Mouse (Mus musculus) hindbrain, embryonic 10.5 days (tissue): Measurements from ENCODE around the gene Klhl23. TPM values are rescaled to one million over a fixed set of nuclear protein-coding genes. Genes with fewer than 3 reads are reported as not detected.

Source experiments
- DNase-seq: peaks from one replicate; pipeline ENCODE4 v3.0.0-alpha.2; 2017; ENCODE audit warnings: low spot score
- H3K27ac ChIP-seq: fragments of 300-500 bp; sonication (generic); 2 replicates; pipeline ENCODE4 v1.5.1; 2016; ENCODE audit warnings: mild to moderate bottlenecking, moderate library complexity
- H3K27me3 ChIP-seq: fragments of 300-500 bp; sonication (generic); 2 replicates; pipeline ENCODE4 v1.6.1; 2016; ENCODE audit warnings: mild to moderate bottlenecking; ENCODE audit not compliant: poor library complexity, insufficient read depth, severe bottlenecking
- H3K36me3 ChIP-seq: fragments of 300-500 bp; sonication (generic); 2 replicates; pipeline ENCODE4 v1.6.1; 2016; ENCODE audit warnings: mild to moderate bottlenecking, moderate library complexity
- H3K4me1 ChIP-seq: fragments of 300-500 bp; sonication (generic); replicated peaks from 2 replicates; pipeline ENCODE4 v1.6.1; 2016; ENCODE audit warnings: mild to moderate bottlenecking
- H3K4me3 ChIP-seq: fragments of 300-500 bp; sonication (generic); 2 replicates; pipeline ENCODE4 v1.5.1; 2016; ENCODE audit warnings: mild to moderate bottlenecking, moderate library complexity
- H3K9me3 ChIP-seq: fragments of 300-500 bp; sonication (generic); 2 replicates; pipeline ENCODE4 v1.6.1; 2016; ENCODE audit warnings: mild to moderate bottlenecking, moderate library complexity
- WGBS: fragments of 180-500 bp; shearing (Covaris S2); methylation state at CpG from one replicate; pipeline ENCODE4 v1.1.7; 2016; 5-methylcytosine and 5-hydroxymethylcytosine counted together
- polyA plus RNA-seq: library from polyadenylated mRNA; unstranded; fragments of >200 nt; fragmentation: Nextera tagmentation; extraction: Ambion mirVana; gene quantifications from 2 replicates; pipeline ENCODE4 v1.2.1, GENCODE M21; 2016

The Klhl23 gene
- polyA plus RNA-seq, 1 experiment from 2014 or later, result 23.1 TPM

DNA sequence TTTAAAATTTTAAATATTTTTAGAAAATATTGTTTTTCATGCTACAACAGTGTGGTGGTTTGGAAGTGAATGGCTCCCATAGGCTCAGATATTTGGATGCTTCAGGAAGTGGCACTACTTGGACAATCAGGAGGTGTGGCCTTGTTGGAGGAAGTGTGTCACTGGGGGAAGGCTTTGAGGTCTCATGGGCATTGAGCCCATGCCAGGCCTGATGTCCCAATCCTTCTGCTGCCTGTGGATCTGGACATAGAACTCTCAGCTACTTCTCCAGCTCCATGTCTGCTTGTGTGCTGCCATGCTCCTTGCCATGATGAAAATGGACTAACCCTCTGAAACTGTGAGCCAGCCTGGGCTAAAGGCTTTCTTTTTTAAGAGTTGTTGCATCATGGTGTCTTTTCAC, 17.0 kb downstream of the Klhl23 start:
- DNase-seq, result no peak

DNA sequence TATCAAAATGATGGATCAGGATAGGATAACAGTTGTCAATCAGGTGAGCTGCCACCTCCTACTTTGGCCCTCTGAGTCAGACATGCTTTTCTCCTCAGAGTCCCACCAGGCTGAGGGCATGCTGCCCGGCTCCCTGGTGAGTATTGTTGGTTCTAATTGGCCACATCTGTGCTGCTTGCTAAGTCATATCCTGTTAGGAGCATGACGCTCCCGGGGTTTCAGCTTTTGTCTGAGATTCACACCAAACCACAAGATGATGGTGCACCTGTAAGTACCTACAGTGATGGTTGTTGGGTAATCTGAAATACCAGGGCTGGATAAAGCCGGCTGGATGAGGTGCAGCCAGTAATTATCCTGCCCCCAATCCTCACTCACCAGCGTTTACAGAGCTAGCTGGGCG, 18.5 kb downstream of the Klhl23 start:
- 52% methylated on average over 6 of the region's 6 CpGs for WGBS
- Histone ChIP-seq H3K36me3 (peaks cover 18% of the 10 kb centered on the region), H3K4me3 (no peak overlapping the region), H3K27me3 (no peaks in the 10 kb centered on the region), H3K9me3 (no peaks in the 10 kb centered on the region), H3K27ac (no peak overlapping the region), H3K4me1 (no peaks in the 10 kb centered on the region)
- no peak for DNase-seq

More for the DNA sequence above, 17.0 kb downstream of the Klhl23 start:
- Histone ChIP-seq H3K36me3 (peaks cover 33% of the 10 kb centered on the region), H3K9me3 (no peaks in the 10 kb centered on the region), H3K27ac (no peak overlapping the region), H3K27me3 (no peaks in the 10 kb centered on the region), H3K4me3 (no peak overlapping the region), H3K4me1 (no peaks in the 10 kb centered on the region)

DNA sequence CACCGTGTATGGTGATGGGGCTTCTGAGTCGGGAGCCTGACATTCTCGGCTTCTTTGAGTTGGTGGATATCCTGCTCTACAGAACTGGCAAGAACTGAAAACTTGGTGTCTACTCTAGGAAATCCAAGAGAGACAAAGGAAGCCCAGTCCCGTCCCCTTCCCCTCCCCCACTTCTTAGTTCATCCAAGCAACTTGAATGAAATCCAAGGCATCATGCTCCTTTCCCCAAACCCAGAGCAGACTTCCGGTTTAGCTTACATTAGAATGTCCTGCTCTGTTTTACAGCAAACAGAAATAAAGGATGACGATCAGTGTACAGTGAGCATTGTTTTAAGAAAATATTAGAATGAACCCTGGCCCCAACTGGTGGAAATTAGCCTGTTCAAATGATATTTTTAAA, 27.5 kb downstream of the Klhl23 start:
- Histone ChIP-seq H3K4me1 (0 out of 2 replicates have a peak, but pooled peaks cover 8% of the 10 kb centered on the region), H3K27me3 (no peaks in the 10 kb centered on the region), H3K36me3 (no peaks in the 10 kb centered on the region), H3K9me3 (no peaks in the 10 kb centered on the region), H3K27ac (no peak overlapping the region), H3K4me3 (no peak overlapping the region)
- WGBS, result 71% methylated on average over 6 of the region's 6 CpGs
- no peak for DNase-seq

DNA sequence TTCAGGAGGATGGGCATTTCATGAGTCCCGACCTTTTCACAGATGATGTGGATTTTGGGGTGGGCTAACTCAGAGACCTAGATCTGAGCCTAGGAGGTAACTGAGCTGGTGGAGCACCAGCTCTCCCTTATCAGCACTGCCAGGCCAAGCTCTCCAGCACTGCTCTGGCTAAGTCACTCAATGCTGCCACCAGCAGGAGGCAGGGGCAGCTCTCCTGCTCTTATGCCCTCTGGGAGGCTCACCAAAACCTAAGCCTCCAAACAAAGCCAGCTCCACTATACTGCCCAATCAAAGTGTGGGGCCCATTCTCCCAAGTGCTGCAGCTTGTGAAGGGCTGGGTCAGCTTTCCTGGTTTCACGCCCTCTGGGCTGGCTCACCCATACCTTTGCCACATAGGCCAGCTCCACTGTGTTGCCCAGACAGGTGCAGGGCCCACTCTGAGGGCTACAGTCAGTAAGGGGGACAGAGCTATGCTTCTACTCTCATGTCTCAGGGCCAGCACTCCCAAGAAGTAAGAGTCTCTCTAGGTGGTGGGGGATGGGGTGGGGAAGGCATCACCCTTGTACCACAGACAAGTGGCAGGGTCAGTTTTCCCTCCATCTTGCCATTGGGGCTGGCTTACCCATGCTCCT, 29.8 kb downstream of the Klhl23 start:
- WGBS, result 70% methylated on average over 2 of the region's 2 CpGs
- H3K27ac ChIP-seq, result no peak overlapping the region
- DNase-seq, result no peak
- no peaks in the 10 kb centered on the region for H3K9me3 ChIP-seq
- H3K27me3 ChIP-seq, result no peaks in the 10 kb centered on the region
- H3K4me1 ChIP-seq, result 0 out of 2 replicates have a peak, but pooled peaks cover 8% of the 10 kb centered on the region
- H3K4me3 ChIP-seq, result no peak overlapping the region
- no peaks in the 10 kb centered on the region for H3K36me3 ChIP-seq

DNA sequence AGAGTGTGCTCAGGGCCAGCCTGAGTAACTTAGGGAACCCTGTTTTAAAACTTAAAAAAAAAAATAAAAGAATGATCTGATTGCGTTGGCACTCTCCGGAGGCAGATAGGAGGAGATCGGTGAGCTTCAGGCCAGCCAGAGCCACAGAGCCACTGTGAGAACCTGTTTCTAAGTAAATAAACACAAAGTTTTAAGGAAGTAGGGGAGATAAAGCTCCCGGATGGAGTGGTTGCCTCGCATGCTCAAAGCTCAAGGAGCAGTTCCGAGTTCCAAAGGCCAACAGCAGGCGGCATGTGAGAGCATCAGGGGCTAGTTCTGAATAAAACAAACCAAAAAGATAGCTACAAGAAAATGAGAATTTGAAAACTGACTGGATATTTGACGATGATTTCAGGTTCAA, 34.6 kb downstream of the Klhl23 start:
- no peak overlapping the region for H3K27ac ChIP-seq
- no peaks in the 10 kb centered on the region for H3K36me3 ChIP-seq
- WGBS, result 65% methylated on average over 8 of the region's 8 CpGs
- H3K4me3 ChIP-seq, result no peak overlapping the region
- H3K9me3 ChIP-seq, result no peaks in the 10 kb centered on the region
- DNase-seq, result no peak
- 0 out of 2 replicates have a peak, but pooled peaks cover 6% of the 10 kb centered on the region for H3K4me1 ChIP-seq
- no peaks in the 10 kb centered on the region for H3K27me3 ChIP-seq

DNA sequence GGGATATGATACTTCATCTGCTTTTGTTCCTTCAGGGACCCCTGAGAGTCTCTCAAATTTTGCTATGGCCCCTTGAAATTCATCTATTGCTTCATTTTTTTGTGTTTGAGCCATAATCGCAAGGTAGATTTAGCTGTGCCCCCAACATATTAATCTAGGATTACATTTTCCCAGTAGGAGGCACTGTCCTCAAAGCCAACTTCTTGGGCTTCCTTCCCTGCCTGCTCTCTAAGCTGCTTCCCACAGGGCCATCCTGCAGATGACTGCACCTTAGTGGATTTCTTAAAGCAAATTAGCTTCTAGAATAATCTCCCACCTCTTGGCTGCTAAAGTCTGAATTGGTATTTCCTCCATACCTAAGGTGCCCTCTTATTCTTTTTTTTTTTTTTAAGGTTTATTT, 36.1 kb downstream of the Klhl23 start:
- Histone ChIP-seq H3K4me3 (no peak overlapping the region), H3K27me3 (no peaks in the 10 kb centered on the region), H3K36me3 (no peaks in the 10 kb centered on the region), H3K4me1 (peaks cover 9% of the 10 kb centered on the region), H3K27ac (no peak overlapping the region), H3K9me3 (no peaks in the 10 kb centered on the region)
- WGBS, result 78% methylated on average over 1 of the region's 1 CpGs
- DNase-seq, result no peak

DNA sequence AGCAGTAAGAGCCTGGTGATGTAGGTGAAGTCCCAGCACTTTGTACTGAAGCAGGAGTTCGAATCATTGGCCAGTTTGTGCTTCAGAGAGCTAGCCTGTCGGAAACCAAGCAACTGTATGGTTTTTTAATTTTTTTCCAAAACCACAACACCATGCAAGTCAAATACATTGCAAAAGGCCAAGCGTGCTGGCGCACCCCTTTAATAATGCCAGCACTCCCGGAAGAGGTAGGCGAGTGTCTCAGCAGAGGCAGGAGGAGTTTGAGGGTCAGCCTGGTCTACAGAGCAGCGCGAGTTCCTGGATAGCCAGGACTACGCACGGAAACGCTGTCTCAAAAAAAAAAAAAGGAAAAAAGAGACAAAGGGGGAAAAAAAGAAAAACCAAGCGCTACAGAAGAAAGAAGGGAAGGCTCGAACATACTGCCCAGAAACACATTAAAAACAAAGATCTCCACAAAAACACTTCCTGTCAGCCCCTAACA, 39.3 kb downstream of the Klhl23 start:
- Histone ChIP-seq H3K27ac (peak overlapping the region; percentile 98), H3K27me3 (no peaks in the 10 kb centered on the region), H3K9me3 (no peaks in the 10 kb centered on the region), H3K4me3 (peak overlapping the region; percentile 96), H3K36me3 (peaks cover 22% of the 10 kb centered on the region), H3K4me1 (peaks cover 18% of the 10 kb centered on the region)
- DNase-seq, result no peak
- 14% methylated on average over 13 of the region's 13 CpGs for WGBS

DNA sequence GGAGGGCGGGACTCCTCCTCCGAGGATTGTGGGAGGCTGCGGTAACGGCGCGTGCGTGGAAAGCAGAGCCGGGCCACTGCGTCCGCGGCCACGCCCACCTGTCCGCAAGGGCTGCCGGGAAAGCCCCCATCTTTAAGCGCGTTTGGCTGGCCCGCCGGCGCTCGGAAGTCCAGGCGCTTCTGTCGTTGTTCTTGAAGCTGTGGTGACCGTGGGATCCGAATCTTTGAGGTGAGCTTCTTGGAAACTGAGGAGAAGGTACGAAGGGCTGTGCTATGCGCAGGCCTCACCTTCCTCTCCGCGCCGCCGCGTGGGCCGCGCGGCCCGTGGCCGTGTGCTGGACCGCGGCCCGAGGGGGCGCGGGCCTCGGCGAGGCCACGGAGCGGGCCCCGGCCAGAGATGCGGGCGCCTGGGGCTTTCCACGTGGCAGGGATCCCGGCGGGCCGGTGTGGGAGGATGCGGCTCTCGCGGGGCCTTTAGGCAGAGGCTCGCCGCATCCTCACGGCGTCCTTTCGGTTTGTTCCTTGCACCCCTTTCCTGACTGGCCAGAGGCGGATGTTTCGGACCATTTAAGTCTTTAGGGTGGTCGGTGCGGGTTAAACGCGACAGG, 39.8 kb downstream of the Klhl23 start, which contains the start of gene Ssb:
Ssb (plus strand) TSS at position 78 of the 607 bp plus-strand sequence.
- H3K36me3 ChIP-seq, result peaks cover 27% of the 10 kb centered on the region
- H3K27ac ChIP-seq, result peak within 1 kb of the TSS; percentile 98
- DNase-seq, result peak; percentile 90
- under 1% methylated on average over 66 of the region's 66 CpGs for WGBS
- no peaks in the 10 kb centered on the region for H3K27me3 ChIP-seq
- peak within 1 kb of the TSS; percentile 96 for H3K4me3 ChIP-seq
- no peaks in the 10 kb centered on the region for H3K9me3 ChIP-seq
- peaks cover 18% of the 10 kb centered on the region for H3K4me1 ChIP-seq

DNA sequence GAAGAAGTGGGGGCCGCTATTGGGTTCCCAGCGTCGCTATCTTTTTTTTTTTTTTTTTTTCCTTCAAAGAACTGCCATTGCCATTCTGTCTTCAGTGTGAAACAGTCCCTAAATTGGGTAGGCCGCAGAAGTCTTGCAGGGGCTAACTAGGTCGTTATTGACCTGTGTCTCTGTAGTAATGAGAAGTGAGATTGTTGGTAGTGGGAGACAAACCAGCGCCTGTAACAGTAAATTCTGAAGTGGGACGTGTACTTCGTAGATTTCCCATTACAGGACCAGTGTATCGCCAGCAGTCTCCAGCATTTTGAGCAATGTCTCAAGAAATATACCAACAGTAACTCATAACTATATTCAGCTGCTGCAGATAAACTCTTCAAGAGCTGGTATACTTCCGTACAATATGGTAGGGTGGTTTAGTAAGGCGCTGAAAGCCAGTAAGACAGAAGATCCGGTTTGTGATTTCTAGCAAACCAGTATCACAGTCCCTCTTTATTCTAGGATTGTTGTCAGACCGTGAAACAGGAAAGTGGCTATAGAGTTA, 40.4 kb downstream of the Klhl23 start:
- peaks cover 33% of the 10 kb centered on the region for H3K36me3 ChIP-seq
- H3K27ac ChIP-seq, result peak overlapping the region; percentile 98
- DNase-seq, result no peak
- WGBS, result 6% methylated on average over 13 of the region's 13 CpGs
- no peaks in the 10 kb centered on the region for H3K27me3 ChIP-seq
- peaks cover 18% of the 10 kb centered on the region for H3K4me1 ChIP-seq
- no peaks in the 10 kb centered on the region for H3K9me3 ChIP-seq
- peak overlapping the region; percentile 96 for H3K4me3 ChIP-seq

DNA sequence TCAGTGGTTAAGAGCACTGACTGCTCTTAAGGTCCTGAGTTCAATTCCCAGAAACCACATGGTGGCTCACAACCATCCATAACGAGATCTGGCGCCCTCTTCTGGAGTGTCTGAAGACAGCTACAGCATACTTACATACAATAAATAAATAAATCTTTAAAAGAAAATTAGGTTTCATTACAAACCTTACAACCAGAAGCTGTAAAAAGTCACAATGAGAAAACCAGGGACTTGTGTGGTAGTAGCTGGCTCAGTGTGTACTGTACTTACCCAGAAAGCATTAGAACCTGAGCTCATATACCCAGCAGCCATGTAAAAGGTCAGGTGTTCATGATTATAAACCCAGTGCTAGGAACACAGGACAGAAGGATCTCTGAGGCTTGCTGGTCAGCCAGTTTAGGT, 62.2 kb downstream of the Klhl23 start:
- WGBS, result 80% methylated on average over 2 of the region's 2 CpGs
- no peak for DNase-seq

DNA sequence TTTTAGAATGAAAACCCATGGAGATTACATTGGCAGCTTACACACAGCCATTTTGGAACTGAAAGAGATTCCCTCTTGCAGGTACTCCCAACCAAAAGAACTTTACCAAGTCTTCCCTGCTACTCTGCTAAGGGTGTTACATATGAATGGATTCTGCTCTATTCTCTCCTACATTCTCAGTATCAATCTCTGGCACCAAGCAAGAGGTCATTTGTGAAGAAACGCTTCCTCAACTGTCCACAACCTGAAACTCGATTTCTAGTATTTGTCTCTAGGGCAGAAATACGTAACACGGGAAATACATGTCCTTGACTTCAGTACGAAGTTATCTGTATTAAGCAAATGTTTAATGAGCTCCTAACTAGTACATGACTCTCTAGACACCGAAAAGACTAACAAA, 62.8 kb downstream of the Klhl23 start:
- H3K4me1 ChIP-seq, result peaks cover 19% of the 10 kb centered on the region
- WGBS, result 68% methylated on average over 6 of the region's 6 CpGs
- peak overlapping the region; percentile 81 for H3K4me3 ChIP-seq
- H3K27me3 ChIP-seq, result no peaks in the 10 kb centered on the region
- peak overlapping the region; percentile 91; the same call in 1 of the 2 replicates for H3K27ac ChIP-seq
- H3K9me3 ChIP-seq, result no peaks in the 10 kb centered on the region
- H3K36me3 ChIP-seq, result peaks cover 3% of the 10 kb centered on the region; the same call in 1 of the 2 replicates
- no peak for DNase-seq

More for the DNA sequence above, 62.2 kb downstream of the Klhl23 start:
- peaks cover 19% of the 10 kb centered on the region for H3K4me1 ChIP-seq
- no peak overlapping the region for H3K27ac ChIP-seq
- peaks cover 9% of the 10 kb centered on the region; the same call in 1 of the 2 replicates for H3K36me3 ChIP-seq
- H3K27me3 ChIP-seq, result no peaks in the 10 kb centered on the region
- no peaks in the 10 kb centered on the region for H3K9me3 ChIP-seq
- peak overlapping the region; percentile 81; the same call in 1 of the 2 replicates for H3K4me3 ChIP-seq

DNA sequence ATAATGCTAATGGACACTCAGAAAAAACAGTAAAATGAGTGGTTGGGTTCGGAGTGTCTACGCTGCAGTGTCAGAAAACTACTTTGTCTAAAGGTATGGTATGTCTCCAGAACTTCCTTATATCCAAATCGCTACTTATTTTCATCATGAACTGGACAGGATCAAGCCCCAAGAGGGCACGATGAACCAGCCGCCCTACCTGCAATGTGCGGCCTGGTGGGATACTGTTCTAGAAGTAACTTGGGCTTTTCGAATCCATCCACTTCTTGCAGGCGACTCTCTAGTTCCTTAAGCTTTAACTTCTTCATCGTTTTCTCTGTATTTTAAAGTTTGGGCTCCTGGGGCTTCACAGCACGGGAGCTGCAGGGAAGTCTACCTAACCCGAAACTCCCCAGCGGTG, 63.3 kb downstream of the Klhl23 start:
- H3K9me3 ChIP-seq, result no peaks in the 10 kb centered on the region
- peak overlapping the region; percentile 81 for H3K4me3 ChIP-seq
- H3K4me1 ChIP-seq, result peaks cover 19% of the 10 kb centered on the region
- 7% methylated on average over 12 of the region's 12 CpGs for WGBS
- H3K27ac ChIP-seq, result peak overlapping the region; percentile 91
- no peak for DNase-seq
- H3K36me3 ChIP-seq, result no peaks in the 10 kb centered on the region
- no peaks in the 10 kb centered on the region for H3K27me3 ChIP-seq
